Mouse (Mus musculus): ENCODE data around the gene Pbrm1.

The Pbrm1 gene

GRCm38 (mm10) chr14:31079313-31080028 is 60.5 kb downstream of the Pbrm1 start:
- no peak for DNase-seq

GRCm38 (mm10) chr14:31081147-31081546 is 62.2 kb downstream of the Pbrm1 start:
- no peak for DNase-seq

GRCm38 (mm10) chr14:31087433-31087832 is 68.5 kb downstream of the Pbrm1 start:
- DNase-seq = peak; percentile 14

- DNase-seq = no peak
Measured at GRCm38 (mm10) chr14:31088515-31088914, 69.6 kb downstream of the Pbrm1 start.

GRCm38 (mm10) chr14:31089918-31090317 is 71.0 kb downstream of the Pbrm1 start:
- no peak for DNase-seq

- no peak for DNase-seq
Measured at GRCm38 (mm10) chr14:31105156-31105555, 86.2 kb downstream of the Pbrm1 start.

GRCm38 (mm10) chr14:31110613-31111012 is 91.7 kb downstream of the Pbrm1 start:
- no peak for DNase-seq

- DNase-seq = no peak
Measured at GRCm38 (mm10) chr14:31112187-31112586, 93.2 kb downstream of the Pbrm1 start.

GRCm38 (mm10) chr14:31114011-31114410 is 95.1 kb downstream of the Pbrm1 start:
- no peak for DNase-seq

GRCm38 (mm10) chr14:31115522-31115921 is 96.6 kb downstream of the Pbrm1 start:
- DNase-seq = no peak

- no peak for DNase-seq
Measured at GRCm38 (mm10) chr14:31125106-31126075, 106.5 kb downstream of the Pbrm1 start.

GRCm38 (mm10) chr14:31126826-31127225 is 107.9 kb downstream of the Pbrm1 start:
- DNase-seq = no peak

- peak; percentile 61 for DNase-seq
Measured at GRCm38 (mm10) chr14:31128101-31128825, 109.3 kb downstream of the Pbrm1 start.

- peak; percentile 99 for DNase-seq
Measured at GRCm38 (mm10) chr14:31128826-31129219, 109.9 kb downstream of the Pbrm1 start, which contains the start of gene Smim4. Gene Smim4 (minus strand): TSS chr14:31128956.

GRCm38 (mm10) chr14:31129326-31130235 is 110.6 kb downstream of the Pbrm1 start:
- DNase-seq = no peak

GRCm38 (mm10) chr14:31130236-31131220 is 111.6 kb downstream of the Pbrm1 start, which contains the start of gene Nt5dc2:
Gene Nt5dc2 (plus strand): TSS chr14:31131053.
- DNase-seq = peak; percentile 93

GRCm38 (mm10) chr14:31131272-31131821 is 112.4 kb downstream of the Pbrm1 start:
- no peak for DNase-seq

- no peak for DNase-seq
Measured at GRCm38 (mm10) chr14:31132031-31132430, 113.1 kb downstream of the Pbrm1 start.

GRCm38 (mm10) chr14:31132491-31132975 is 113.6 kb downstream of the Pbrm1 start:
- DNase-seq = no peak
